Mouse (Mus musculus): ENCODE data around the gene Krt39. TPM values are rescaled to one million over a fixed set of nuclear protein-coding genes. Genes with fewer than 3 reads are reported as not detected.

The Krt39 gene
- total RNA-seq, 2 experiments from 2014 or later: not detected

DNA sequence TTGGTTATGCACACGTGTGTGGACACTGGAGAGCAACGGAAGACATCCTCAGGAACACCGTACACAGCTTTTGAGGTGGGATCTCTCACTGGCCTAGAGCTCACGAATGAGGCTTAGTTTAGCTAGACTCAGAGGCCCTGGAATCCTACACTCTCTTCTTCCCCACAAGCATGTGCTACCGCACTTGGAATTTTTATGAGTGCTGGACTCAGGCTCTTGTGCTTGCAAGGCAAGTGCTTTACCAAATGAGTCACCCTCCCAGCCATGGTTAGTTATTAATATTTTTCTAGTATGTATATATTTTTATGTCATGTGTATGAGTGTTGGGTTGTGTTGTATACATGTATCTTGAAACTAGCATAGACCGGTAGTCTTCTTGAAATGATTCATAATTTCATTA, 49.2 kb downstream of the Krt39 start:
- DNase-seq: no peak

DNA sequence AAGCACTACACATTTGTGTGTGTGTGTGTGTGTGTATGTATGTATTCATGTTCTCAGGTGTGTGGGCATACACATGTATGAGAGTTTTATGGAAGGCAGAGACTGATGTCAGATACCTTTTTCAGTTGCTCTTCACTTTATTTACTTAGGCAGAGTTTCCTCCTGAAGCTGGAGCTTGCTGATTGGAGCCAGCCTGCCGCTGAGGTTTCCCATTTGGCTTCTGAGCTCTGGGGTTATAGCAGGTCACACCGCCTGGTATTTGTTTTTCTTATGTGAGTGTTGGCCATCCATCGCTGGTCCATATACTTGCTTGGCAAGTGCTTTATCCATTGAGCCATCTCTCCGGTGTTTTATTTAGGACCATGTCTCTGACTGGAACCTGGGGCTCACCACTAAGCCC, 51.9 kb downstream of the Krt39 start:
- no peak for DNase-seq

- no peak for DNase-seq
Measured at GRCm38 (mm10) chr11:99468566-99468965, 52.6 kb downstream of the Krt39 start.

DNA sequence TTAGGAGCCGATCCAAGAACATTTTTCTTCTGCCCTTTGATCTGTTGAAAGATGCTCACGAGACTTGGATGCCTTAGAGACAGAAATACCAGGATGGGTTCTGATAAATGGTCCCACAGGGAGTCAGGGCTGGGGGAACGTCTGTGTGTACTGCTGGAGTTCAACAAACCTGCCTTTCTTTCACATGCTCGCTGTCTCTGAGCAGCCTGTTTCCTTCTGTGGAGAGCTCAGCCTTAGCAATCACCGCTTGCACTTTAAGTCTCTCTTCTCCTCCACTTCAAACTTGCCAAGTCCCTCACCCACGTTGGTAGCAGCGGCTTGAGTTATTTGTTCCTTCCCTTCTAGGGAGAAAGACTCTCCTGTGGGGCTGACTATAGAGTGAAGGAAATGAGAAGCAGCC, 54.8 kb downstream of the Krt39 start:
- DNase-seq: no peak

GRCm38 (mm10) chr11:99464836-99465235, 56.3 kb downstream of the Krt39 start:
- peak; percentile 90 for DNase-seq

Other genes starting within 250 kb of the Krt39 start
- gene Krt24, start 236.1 kb downstream of the Krt39 start, total RNA-seq (2021): not detected
- under 1 TPM in 1 of 2 experiments, not detected in 1; 0.18 TPM for gene Krt25, start 198.4 kb downstream of the Krt39 start, total RNA-seq (2021)
- gene Krt26, start 183.4 kb downstream of the Krt39 start, total RNA-seq (2021): not detected
- not detected for gene Krt27, start 170.2 kb downstream of the Krt39 start, total RNA-seq (2021)
- under 1 TPM in 1 of 2 experiments, not detected in 1; 0.21 TPM for gene Krt28, start 146.4 kb downstream of the Krt39 start, total RNA-seq (2021)
- gene Krt10, start 132.0 kb downstream of the Krt39 start, total RNA-seq (2021): 1 to 10 TPM; 7.0 to 8.2 TPM
- gene Krt12, start 99.1 kb downstream of the Krt39 start, total RNA-seq (2021): not detected
- gene Krt20, start 83.2 kb downstream of the Krt39 start, total RNA-seq (2021): 1 to 10 TPM; 1.8 to 2.3 TPM
- gene Krt23, start 28.2 kb downstream of the Krt39 start, total RNA-seq (2021): 10 to 100 TPM in 1 of 2 experiments, 1 to 10 TPM in 1; 4.4 to 12.8 TPM
- not detected for gene Krt40, start 21.8 kb upstream of the Krt39 start, total RNA-seq (2021)
- not detected for gene Krtap3-3, start 29.5 kb upstream of the Krt39 start, total RNA-seq (2021)
- gene Krtap3-2, start 35.5 kb upstream of the Krt39 start, total RNA-seq (2021): not detected
- gene Gm11939, start 38.1 kb upstream of the Krt39 start, total RNA-seq (2021): not detected
- not detected for gene Krtap3-1, start 45.3 kb upstream of the Krt39 start, total RNA-seq (2021)
- not detected for gene Krtap1-5, start 59.7 kb upstream of the Krt39 start, total RNA-seq (2021)
- not detected for gene Krtap1-4, start 62.3 kb upstream of the Krt39 start, total RNA-seq (2021)
- not detected for gene Krtap1-3, start 70.0 kb upstream of the Krt39 start, total RNA-seq (2021)
- gene Krtap9-3, start 76.8 kb upstream of the Krt39 start, total RNA-seq (2021): not detected
- not detected for gene Gm11938, start 82.0 kb upstream of the Krt39 start, total RNA-seq (2021)
- gene Gm11937, start 88.9 kb upstream of the Krt39 start, total RNA-seq (2021): not detected
- not detected for gene Krtap2-4, start 93.5 kb upstream of the Krt39 start, total RNA-seq (2021)
- gene Gm11562, start 99.1 kb upstream of the Krt39 start, total RNA-seq (2021): not detected
- gene Krtap4-1, start 106.9 kb upstream of the Krt39 start, total RNA-seq (2021): not detected
- gene Krtap4-2, start 113.7 kb upstream of the Krt39 start, total RNA-seq (2021): not detected
- not detected for gene Krtap4-7, start 122.8 kb upstream of the Krt39 start, total RNA-seq (2021)
- gene Gm11555, start 128.9 kb upstream of the Krt39 start, total RNA-seq (2021): not detected
- gene Gm11563, start 137.6 kb upstream of the Krt39 start, total RNA-seq (2021): not detected
- not detected for gene Krtap4-6, start 144.6 kb upstream of the Krt39 start, total RNA-seq (2021)
- not detected for gene Gm14190, start 169.4 kb upstream of the Krt39 start, total RNA-seq (2021)
- not detected for gene Gm14180, start 213.0 kb upstream of the Krt39 start, total RNA-seq (2021)